Mouse (Mus musculus) adrenal gland, adult 2 months (tissue): ENCODE results near the gene Ccdc106. TPM values are rescaled to one million over a fixed set of nuclear protein-coding genes. Genes with fewer than 3 reads are reported as not detected.
"Not testable (repeated sequence)": the region's sequence is repeated elsewhere in the genome, so short reads cannot be mapped to it uniquely, and the experiment has no call there.

Experiments
- DNase-seq: peaks from one replicate; pipeline ENCODE4 v3.0.0; 2021
- polyA plus RNA-seq: library from polyadenylated mRNA; depleted of rRNA; stranded (reverse); fragments of >200 nt; gene quantifications from 2 replicates; pipeline ENCODE4 v1.2.3, GENCODE M21; 2012
- total RNA-seq, 2 experiments: library from RNA; stranded (reverse); gene quantifications; 2 replicates each; pipeline ENCODE4 v1.2.3; 2021

Gene Ccdc106
- total and polyA plus RNA-seq, 3 experiments: 1.4 to 2.6 (median 1.5) TPM

DNA sequence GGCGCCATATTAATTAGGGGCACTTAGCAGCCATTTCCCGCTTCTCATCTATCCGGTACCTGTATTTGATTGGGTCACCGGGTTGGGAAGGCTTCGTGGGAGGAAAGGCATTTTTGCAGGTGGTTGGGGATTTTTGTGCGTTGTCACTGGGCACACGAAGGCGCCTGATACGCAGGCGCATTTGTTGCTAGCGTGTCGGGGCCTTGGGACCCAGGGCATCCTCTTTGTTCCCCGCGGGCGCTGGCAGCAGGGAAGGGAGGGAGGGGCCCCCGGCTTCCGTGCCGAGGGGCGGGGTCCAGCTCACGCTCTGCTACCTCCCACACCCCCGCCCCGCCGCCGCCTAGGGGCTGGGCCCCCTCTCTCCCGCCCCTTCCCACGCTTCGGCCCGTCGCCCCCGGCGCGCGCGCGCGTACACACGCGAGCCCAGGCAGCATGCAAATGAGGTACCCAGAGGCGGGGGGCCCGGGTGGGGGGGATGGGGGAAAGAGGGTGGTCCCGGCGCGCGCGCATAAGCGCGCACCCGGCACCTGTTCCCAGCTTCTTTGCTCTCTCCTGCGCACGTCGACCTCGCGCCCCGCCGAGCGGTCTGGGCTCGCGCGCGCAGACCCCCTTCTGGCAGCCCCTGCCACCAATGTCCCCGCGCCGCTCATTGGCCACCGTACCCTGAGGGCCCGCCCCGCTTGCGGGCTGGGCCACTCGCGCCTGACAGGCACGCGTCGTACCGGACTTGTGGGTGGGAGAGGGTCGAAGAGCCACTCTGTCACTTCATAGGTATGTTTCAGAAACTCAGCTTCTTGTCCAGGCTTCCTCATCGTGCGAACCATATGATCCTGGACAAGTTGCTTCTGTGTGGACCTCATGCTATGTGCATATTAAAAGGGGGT, 5.0 kb upstream of the Ccdc106 start, which contains the start of gene Gm44973:
Gm44973 (plus strand) TSS at position 379 of the 884 bp plus-strand sequence.
- DNase-seq: peak; percentile 98

DNA sequence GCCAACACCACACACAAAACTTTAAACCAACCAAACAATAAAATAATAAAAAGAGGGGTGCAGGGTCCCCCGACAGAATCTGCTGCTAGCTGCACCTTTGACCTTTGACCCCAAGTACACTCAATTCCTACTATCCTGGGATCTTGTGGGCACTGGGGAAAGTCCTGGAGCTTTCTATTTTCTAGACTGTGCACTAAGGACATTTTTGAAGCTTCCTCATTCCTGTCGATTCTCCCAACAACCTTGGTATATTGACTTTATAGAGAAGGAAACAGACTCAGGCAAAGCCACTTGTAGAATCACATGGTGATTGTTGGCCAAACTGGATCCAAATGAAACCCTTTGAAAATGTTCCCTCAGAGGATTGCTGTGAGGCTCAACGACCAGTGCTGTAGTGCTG, 4.3 kb upstream of the Ccdc106 start:
- no peak for DNase-seq

DNA sequence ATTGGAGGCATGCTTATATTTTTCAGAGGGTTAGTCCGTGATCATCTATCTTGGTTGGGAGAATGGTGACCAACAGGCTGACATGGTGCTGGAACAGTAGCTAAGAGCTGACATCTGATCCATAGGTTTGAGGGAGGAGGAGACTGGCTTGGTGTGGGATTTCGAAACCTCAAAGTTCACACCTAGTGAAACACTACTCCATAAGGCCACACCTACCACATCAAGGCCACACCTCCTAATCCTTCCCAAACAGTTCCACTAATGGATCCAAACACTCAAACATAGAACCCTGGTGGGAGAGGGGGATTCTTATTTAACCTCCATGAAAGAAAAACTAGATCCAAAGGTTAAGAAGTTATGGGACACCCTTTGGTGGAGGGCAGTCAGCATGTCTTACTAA, 3.4 kb upstream of the Ccdc106 start:
- no peak for DNase-seq

DNA sequence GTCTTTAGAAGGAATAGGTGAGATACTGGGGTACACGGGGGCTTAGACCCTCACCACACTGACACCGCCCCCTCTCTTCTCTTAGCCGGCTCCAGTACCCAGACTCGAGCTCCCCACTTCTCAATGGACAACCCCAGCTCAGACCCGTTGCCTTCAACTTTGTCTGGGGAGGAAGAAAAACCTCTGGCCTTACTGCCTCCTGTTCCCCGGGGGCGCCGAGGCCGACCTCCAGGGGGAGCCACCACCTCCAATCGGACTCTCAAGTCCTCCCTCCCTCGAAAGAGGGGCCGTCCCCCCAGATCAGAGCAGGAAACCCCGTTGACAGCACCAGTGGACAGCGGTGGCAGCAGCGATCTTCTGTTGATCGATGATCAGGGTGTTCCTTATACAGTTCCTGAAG, 3.0 kb upstream of the Ccdc106 start:
- no peak for DNase-seq

DNA sequence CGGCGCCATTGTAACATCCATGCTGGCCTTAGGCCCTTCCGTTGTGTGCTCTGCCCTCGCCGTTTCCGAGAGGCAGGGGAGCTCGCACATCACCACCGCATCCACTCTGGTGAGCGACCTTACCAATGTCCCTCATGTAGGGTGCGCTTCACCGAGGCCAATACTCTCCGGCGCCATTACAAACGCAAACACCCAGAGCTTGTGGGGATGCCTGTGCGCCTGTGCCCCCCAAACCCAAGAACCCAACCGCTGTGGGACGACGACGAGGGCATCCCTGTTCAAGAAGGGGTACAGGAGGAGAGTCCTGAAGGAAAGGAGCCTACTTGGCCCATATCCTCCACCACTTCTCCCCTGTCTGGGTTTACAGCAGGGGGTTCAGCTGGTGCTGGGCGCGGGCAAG, 2.4 kb upstream of the Ccdc106 start:
- no peak for DNase-seq

DNA sequence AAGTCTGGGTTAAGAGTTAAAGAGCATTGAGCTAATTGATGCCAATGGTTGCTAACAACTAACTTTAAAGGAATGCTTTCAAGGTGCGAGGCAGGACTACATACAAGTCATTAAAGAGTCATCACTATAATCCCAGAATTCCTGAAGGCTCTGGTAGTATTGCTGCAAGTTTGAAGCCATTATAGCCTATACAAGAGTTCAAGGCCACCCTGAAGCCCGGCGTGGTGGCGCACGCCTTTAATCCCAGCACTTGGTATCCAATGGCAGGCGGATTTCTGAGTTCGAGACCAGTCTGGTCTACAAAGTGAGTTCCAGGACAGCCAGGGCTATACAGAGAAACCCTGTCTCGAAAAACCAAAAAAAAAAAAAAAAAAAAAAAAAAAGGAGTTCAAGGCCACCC, 777 bp upstream of the Ccdc106 start:
- DNase-seq: not testable (repeated sequence)

DNA sequence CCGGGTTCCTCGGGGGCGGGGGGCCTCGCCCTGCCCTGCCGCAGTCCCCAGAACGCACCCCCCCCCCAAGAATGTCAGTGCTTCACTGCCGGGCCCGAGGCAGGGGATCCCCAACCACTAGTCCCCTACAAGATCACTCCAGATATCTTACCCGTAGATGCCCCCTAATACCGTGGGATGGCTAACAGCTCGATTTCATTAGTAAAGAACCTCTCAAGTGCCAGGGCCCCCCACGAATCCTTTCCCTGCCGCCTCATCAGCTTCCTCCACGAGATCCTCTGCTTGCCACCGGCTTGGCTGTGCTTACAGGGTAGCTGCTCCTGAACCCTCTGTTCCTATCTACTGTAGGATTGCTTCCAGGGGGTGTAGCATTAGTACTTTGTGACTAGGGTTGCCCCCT, 332 bp downstream of the Ccdc106 start:
- no peak for DNase-seq

DNA sequence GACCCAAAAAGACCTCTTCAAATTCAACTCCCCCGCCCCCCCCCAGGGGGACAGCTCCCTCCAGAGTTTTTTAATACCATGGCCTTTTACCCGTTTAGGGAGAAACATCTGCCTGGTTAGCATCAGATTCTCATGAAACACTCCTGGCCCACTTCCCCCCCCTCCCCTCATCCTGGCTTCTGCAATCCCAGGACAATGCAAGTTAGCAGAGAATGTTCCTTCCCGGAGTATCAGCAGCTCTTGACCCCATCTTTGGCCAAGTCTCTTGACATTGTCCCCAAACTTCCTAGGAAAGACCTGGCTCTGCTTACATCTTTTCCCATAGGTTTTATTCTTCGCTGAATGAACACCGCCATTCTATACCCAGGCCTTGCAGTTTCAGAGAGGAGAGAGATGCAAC, 844 bp downstream of the Ccdc106 start:
- DNase-seq: no peak

DNA sequence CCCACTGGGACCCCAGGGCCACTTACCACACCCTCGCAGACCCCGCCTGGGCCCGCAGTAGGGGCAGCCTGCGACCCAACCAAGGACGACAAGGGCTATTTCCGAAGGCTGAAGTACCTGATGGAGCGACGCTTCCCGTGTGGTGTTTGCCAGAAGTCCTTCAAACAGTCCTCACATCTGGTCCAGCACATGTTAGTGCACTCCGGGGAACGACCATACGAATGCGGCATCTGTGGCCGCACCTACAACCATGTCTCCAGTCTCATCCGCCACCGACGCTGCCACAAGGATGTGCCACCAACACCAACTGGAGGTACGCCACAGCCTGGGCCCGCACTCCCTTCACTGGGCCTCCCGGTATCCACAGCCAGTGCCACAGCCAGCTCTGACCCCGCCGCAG, 9.2 kb downstream of the Ccdc106 start:
- no peak for DNase-seq

DNA sequence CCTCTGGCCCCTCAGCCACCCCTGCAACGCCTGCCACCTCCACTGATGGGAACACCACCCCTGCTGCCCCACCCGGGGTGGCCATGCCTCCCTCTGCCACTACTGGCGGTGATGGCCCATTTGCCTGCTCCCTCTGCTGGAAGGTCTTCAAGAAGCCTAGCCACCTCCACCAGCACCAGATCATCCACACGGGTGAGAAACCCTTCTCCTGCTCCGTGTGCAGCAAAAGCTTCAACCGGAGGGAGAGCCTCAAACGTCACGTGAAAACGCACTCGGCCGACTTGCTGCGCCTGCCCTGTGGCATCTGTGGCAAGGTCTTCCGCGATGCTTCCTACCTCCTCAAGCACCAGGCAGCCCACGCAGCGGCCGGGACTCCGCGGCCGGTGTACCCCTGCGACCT, 9.6 kb downstream of the Ccdc106 start:
- no peak for DNase-seq

DNA sequence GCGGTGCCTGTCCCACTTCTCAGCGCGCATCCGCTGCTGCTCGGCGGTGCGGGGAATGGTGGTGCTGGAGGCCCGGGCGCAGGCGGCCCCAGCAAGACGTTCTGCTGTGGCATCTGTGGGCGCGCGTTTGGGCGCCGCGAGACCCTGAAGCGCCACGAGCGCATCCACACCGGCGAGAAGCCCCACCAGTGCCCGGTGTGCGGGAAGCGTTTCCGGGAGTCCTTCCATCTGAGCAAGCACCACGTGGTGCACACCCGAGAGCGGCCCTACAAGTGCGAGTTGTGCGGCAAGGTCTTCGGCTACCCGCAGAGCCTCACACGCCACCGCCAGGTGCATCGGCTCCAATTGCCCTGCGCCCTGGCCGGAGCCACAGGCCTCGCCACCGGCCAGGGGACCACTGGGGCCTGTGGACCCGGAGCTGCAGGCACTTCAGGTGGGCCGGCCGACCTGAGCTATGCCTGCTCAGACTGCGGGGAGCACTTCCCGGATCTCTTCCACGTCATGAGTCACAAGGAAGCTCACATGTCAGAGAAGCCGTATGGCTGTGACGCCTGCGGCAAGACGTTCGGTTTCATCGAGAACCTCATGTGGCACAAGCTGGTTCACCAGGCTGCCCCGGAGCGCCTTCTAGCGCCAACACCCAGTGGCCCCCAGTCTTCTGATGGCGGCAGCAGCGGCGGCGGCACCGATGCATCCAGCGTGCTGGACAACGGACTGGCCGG, 10.4 kb downstream of the Ccdc106 start:
- no peak for DNase-seq

DNA sequence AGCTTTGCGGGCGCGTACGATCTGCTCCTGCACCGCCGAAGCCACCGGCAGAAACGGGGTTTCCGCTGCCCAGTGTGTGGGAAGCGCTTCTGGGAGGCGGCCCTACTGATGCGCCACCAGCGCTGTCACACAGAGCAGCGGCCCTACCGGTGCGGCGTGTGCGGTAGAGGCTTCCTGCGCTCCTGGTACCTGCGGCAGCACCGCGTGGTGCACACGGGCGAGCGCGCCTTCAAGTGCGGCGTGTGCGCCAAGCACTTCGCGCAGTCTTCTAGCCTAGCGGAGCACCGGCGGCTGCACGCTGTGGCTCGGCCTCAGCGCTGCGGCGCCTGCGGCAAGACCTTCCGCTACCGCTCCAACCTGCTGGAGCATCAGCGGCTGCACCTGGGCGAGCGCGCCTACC, 11.1 kb downstream of the Ccdc106 start:
- DNase-seq: no peak

DNA sequence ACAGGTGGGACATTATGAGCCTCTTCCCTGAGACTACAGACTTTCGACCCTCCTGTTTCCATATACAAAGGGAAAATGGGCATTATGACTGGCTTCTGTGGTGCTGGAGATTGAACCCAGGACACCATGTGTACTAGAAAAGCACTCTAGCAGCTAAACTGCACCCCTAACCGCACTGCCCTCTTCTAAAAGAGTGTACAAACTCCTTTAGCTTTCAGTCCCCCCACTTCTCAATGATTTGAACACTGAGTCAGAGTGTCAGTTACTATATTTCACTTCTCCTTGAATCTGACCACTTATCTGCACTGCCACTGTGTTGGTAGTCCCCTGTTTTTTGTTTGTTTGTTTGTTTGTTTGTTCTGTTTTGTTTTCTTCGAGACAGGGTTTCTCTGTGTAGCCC, 13.5 kb downstream of the Ccdc106 start, which contains the start of gene 4632433K11Rik:
4632433K11Rik (plus strand) TSS at position 301 of the 400 bp plus-strand sequence.
- DNase-seq: no peak

DNA sequence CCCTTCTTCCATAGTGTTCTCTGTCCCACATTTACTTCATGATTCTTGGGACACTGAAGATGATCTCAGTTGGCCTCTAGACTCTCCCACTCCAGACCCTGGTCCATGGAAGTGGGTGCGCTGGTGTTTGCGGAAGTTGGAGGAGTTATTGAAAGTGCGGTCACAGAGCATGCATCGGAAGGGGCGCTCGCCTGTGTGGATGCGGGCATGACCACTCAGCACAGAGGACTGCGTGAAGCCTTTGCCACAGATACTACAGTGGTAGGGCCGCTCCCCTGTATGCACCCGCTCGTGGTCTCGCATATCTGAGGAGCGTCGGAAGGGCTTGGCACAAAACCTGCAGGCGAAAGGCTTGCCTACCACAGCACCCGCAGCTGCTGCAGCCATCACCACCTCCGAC, 15.3 kb downstream of the Ccdc106 start:
- no peak for DNase-seq

DNA sequence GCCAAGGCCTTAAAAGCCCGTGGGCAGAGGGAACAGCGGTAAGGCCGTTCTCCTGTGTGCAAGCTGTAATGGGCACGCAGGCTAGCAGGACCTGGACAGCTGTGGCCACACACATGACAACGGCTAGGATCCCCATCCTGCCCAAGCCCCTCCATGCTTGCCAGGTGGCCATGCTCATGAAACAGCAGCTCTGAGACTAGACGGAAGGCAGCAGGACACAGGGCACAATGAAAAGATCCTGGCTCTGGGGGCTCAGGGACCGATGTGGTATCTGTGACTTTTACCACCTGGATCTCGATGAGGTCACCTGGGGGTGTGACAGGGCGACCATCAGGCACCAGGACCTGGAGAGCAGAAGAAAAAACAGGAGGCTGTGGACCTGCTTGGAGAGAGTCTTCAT, 15.8 kb downstream of the Ccdc106 start:
- no peak for DNase-seq

DNA sequence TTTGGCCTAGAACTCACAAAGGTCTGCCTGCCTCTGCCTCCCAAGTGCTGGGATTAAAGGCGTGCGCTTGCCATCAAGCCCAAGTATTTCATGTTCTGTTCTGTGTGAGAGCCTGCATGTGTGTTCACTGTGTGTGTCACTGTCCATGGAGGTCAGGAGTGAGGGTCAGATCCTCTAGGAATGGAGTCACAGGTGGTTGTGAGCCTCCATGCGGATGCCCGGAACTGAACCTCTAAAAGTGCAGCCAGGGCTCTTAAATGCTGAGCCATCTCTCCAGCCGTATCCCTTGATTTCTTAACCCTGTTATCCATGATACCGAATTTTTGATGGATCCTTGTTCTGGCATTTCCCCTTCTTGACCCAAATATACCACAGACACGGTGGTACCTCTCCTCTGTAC, 16.7 kb downstream of the Ccdc106 start:
- no peak for DNase-seq

DNA sequence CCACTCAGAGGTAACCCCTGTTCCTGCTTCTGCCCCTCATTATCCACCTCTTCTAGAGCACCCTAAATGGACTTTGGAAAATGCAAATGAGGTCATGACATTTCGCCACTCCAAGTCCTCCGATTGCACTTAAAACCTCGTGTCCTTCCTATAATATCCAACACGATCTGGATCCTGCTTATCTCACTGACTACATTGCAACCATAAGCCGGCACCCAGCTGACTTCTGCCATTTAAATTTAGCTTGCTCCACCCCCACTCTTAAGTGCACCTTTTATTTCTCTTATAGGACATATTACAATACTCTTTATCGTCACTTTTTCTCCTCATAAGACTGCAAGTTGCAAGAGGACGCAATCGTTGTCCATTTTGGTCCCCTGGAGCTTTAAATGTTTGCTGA, 17.1 kb downstream of the Ccdc106 start:
- no peak for DNase-seq

DNA sequence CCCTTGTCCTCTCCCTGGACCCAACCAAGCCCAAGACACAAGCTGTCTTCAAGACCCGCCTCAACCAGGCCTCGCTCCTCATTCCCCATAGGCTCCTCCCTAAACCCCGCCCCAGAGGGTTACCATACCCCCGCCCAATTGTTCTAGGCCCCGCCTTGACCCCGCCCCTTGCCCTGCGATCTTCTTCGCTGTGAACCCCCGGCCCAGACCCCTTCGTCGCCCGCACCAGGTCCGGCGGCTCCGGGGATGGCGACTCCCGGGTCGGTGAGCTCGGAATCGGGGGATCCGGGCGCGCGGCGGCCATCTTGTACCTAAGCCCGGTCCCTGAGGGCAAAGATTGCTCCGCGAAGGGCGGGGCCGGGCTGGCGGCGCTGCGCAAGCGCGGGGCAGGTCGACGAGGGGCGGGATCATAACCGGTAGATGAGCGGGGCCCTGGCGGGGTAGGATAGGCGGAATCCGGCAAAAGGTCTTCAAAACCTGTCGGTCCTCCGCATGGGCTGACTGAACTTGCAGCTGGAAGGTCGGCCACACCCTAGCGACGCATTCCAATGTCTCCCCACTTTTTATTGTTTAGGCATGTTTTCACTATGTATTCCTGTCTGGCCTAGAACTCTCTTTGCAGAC, 17.9 kb downstream of the Ccdc106 start, which contains the start of gene Zfp784:
Zfp784 (minus strand) TSS at position 338 of the 624 bp plus-strand sequence.
- peak; percentile 96 for DNase-seq

DNA sequence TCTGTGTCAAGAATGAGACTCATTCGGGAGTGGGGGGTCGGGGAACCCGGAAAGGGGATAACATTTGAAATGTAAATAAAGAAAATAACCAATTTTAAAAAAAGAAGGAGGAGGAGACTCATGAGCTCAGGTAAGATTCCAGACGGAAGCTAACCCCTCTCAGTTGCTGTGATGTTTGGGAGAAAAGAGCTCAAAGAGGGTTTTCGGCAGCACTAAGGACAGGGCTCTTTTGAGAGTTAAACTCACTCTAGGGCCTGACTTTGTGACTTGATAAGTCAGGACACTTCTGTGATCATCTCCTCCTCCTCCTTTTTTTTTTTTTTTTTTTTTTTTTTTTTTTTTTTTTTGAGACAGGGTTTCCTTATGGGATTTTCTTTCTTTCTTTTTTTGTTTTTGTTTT, 18.6 kb downstream of the Ccdc106 start:
- no peak for DNase-seq

DNA sequence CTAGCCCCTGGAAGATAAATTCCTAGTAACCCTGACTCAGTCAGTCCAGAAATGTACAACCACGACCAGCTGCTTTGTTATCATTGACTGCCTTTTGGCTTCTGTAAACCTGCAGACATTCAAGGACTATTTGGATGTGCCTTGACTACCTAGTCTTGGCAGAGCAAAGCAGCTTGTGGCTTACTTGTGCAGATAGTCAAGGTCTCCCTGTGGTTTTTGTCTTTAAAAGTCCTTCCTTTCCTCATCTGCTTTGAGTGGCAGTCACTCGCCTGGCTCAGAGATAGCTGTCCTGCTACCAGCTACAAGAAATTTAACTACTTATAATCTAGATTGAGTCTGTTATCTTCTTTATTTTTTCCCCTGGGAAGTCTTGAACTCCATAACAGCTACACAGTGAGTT, 24.6 kb downstream of the Ccdc106 start:
- DNase-seq: no peak

DNA sequence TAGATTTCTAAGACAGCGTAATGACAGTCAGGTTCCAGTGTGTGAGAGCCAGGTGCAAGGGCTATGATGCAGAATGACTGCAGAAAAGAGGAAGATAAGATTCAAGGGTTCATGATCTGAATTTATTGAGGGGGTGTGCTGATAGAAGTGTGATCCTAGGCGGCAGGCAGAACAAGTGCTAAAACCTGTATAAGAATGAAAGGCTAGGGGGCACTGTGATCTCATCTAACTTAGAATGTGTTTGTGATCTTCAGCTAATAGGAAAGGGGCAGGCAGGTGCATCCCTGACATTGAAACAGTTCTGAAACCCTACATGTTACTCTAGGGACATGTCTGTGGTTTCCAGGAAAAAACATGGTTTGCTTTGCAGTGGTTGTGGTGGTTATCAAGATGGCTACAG, 25.8 kb downstream of the Ccdc106 start:
- DNase-seq: no peak

DNA sequence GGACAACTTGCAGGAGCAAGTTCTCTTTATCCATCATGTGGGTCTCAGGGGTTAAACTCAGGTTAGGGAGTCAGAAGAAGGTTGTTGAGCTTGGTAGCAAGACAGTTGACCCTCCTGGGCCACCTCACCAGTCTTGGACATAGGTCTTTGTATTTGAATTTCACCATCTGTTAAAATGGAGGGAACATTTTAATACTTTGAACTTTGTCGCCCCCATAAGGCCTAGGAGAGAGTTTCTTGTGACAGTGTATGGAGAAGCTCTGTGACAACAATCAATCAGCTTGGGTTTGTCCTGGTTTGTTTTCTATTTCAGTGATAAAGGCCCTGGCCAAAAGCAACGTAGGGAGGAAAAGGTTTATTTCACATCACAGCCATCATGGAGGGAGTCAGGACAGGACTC, 27.0 kb downstream of the Ccdc106 start:
- DNase-seq: peak; percentile 41
